Mouse (Mus musculus) adrenal gland, postnatal 25 days (tissue): ENCODE results near the gene Fam181b. TPM values are rescaled to one million over a fixed set of nuclear protein-coding genes. Genes with fewer than 3 reads are reported as not detected.

Experiments used
- total RNA-seq: library from RNA; stranded (reverse); gene quantifications from 2 replicates; pipeline ENCODE4 v1.2.3, GENCODE M21; 2021

Fam181b gene
- total RNA-seq, 1 experiment from 2014 or later = 3.6 TPM

Other genes starting within 250 kb of the Fam181b start
- gene Ddias, start 205.6 kb upstream of the Fam181b start, total RNA-seq = 1.6 and 1.7 TPM in 2 replicates
- 10.6 and 11.1 TPM in 2 replicates for gene Prcp, start 205.4 kb upstream of the Fam181b start, total RNA-seq